Mouse (Mus musculus): ENCODE data around the gene Cpn2.

Cpn2 gene

GRCm38 (mm10) chr16:30235577-30235976 lies 31.7 kb downstream of the Cpn2 start:
- peak; percentile 10 to 18 for DNase-seq

GRCm38 (mm10) chr16:30234636-30235546 lies 32.4 kb downstream of the Cpn2 start:
- peak; percentile 37 to 44 for DNase-seq

GRCm38 (mm10) chr16:30234077-30234476 lies 33.2 kb downstream of the Cpn2 start:
- no peak for DNase-seq

DNA sequence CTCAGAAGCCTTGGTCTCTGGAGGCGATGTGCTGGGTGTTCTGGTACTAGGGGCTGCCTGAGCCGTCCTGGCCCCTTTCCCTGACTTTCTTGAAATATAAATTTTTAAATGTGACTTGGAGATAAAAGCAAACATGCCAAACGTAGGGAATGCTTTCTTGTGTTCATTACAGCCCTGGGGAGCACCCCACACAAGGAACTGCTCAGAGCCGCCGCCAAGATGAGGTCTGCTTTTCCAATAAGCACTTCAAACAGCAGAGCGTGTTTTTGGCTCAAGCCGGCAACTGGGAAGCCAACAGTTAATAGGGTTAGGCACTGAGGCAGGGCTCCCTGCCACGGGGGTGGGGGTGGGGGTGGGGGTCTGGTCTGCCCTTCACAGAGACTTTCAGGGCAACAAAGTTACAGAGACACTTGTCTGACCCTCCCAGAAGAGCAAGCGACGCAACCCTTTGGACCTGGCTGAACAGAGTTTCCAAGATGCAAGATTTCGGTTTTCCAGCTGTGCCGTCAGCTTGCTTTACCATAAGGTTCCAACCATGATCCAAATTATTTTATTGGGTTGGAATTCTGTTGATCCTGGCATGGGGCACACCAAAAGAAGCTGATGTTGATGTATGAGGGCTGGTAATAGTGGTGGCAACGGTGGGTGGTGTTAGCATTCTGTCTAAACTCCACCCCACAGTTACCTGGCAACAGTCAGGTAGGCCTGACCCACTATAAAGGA lies 35.3 kb downstream of the Cpn2 start:
- DNase-seq: no peak

DNA sequence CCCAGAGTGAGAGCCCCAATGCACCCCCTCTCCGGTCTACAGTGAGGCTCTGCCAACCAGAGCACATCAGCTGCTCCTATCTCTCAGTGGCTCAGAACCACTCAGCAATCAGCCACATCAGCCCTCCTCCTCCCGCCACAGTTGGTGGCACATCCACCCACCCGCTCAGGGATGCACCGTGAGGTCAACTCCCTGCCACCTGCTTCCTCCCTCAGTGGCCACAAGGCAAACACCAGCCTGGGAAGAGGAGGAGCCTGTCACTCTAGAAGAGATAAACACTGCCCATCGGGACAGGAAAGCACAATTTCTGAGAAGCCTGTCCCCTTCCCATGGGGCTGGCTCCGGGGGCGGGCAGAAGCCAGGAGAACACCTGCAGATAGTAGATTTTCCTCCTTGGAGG lies 39.9 kb downstream of the Cpn2 start:
- no peak for DNase-seq

DNA sequence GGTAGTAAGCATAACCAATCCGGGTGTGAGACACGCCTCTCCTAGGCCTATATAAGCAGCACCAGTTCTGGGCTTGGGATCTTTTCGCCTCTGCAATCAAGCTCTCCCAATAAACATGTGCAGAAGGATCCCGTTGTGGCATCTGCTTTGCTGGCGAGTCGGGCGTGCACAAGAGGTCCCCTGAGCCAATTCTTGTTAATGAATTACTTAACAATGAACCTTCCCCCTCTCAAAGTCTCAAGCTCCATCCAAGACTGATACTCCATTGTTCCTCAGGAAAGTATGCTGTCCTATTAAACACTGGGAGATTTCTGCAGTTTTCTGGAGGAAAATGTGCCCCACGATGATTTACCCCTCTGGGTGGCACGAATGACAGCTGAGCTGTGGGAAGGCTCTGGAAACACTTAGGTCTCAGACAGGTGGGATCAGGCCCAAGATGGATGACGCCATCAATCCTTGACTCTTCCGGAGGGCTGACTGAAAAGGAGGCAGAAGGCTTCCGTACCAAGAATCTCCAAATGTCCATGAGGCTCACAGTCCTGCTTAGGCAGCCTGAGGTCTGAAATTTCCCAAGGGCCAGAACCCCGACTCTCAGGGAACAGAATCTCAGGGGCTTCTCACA lies 46.0 kb downstream of the Cpn2 start:
- no peak for DNase-seq

DNA sequence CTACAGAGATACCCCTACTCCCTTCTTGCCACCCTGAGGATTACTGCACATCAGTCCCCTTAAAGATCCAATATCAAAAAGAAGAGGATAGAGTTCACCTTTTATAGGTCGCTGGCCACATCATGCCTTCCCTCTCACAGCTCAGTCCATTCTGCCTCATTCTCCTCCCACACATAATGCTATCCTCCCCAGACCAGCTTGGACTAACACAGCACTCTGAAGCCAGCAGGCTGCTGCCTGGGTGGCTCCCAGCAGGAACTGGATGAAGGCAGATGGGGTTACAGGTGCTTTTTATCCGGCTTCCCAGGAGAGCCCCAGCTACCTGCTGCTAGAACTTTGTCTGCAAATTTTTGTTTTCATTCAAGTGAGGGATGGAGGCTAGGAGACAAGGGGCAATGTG lies 51.5 kb downstream of the Cpn2 start:
- DNase-seq: no peak

DNA sequence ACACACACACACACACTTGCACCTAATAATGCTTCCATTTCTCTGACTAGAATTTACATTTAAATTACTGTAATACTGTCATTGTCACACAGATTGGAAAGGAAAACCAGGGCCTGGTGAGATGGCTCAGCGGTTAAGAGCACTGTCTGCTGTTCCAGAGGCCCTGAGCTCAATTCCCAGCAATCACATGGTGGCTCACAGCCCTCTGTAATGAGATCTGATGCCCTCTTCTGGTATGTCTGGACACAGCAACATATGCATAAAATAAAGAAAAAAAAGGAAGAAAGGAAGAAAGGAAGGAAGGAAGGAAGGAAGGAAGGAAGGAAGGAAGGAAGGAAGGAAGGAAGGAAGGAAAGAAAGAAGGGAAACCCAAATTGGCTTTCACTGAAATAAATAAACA lies 53.7 kb downstream of the Cpn2 start:
- DNase-seq: no peak

- DNase-seq: no peak
These were observed 55.3 kb downstream of the Cpn2 start for GRCm38 (mm10) chr16:30212035-30212434.

DNA sequence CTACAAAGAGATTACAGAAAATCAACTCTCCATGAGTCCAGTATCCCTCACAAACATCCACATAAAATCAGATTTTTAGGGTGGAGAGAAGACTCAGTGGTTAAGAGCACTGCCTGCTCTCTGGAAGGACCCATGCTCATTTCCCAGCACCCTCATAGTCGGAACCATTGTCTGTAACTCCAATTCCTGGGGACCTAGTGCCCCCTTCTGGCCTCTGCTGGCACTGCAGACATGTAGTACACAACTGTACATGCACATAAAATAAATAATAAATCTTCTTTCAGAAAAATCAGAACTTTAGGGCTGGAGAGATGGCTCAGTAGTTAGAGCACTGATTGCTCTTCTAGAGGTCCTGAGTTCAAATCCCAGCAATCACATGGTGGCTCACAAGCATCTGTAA lies 58.0 kb downstream of the Cpn2 start:
- DNase-seq: no peak

DNA sequence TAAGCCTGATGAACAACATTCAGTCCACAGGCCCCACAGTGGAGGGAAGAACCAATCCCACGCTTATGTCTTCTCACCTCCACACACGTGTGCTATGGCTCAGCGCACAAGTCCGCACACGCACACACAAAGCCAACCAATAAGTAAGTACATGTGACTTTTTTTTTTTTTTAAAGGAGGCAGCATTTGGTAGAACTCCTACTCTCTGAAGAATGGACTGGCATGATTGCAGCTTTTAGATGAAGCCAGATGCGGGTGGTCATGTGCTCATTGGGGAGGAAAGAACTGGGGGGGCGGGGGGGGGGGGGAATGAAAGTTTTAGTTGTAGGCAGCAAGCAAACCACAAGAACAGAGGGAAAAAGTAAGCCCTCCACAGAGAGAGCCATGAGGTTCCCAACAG lies 59.3 kb downstream of the Cpn2 start:
- no peak for DNase-seq

DNA sequence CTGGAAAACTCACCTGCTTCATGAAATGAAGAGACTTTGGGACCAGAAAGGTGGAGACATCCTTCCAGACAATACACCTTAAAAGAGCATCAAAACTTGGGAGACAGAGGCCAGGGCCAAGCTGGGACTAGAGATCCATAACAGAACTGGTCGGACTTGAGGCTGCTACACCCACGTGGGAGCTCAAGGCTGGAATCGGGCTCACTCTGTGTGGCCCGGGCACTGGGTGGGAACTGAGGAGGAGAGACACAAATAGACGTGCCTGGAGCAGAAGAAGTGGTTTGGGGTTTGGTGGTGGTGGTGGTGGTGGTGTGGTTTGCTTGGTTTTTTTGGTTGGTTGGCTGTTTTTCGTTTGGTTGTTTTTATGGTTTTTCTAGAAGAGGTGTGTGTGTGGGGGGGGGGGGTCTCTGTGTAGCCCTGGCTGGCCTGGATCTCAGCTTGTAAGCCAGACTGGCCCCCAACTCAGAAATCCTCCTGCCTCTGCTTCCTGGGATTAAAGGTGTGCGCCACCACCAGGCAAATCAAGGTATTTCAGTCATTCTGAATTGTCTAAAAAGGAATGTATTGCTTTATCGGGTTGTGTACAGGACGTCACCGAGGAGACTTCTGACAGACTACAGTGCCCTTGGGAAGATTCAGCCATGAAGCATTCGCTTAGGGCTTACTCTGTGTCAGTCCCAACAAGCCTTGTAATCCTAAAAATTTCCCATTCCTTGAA lies 60.0 kb downstream of the Cpn2 start:
- DNase-seq: no peak

Data from cerebellum, postnatal 14 days (tissue).